Mouse (Mus musculus): ENCODE measurements around the gene Zdhhc18.
A peak's percentile ranks its signal among the peaks of the same experiment; 100 is the strongest.

Gene Zdhhc18

DNA sequence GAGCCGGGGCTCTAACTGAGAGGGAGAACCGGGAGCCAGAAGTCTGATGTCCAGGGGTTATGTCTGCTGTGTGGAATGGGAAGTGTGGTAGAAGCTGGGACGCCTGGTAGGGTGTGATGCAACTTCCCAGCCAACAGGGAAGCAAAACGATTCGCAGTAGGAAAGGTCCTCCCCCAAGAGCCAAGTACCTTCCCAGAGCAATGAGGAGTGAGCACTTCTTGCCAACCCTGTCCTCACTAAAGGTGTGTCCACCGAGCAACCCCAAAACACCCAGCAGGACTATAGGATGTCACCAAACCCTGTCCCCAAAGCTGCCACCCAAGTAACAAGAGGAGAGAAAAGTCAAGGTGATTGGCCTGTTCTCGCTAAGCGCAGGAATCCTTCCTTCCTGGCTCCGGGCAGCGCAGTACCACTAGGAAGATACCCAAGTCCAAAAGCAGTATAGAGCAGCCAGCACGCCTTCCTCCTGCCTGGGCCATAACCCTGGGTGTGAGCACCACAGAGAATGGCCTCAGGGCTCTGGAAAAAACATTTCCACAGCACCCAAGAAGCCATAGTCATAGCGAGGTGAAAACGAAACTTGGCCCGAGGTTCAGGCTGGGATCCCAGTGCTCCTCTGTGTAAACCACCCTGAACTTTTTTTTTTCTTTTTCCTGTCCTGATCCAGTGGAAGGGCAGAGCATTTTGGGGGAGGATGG is 18.7 kb downstream of the Zdhhc18 start:
- no peak for DNase-seq (ENCODE audit: low read depth, low spot score)

DNA sequence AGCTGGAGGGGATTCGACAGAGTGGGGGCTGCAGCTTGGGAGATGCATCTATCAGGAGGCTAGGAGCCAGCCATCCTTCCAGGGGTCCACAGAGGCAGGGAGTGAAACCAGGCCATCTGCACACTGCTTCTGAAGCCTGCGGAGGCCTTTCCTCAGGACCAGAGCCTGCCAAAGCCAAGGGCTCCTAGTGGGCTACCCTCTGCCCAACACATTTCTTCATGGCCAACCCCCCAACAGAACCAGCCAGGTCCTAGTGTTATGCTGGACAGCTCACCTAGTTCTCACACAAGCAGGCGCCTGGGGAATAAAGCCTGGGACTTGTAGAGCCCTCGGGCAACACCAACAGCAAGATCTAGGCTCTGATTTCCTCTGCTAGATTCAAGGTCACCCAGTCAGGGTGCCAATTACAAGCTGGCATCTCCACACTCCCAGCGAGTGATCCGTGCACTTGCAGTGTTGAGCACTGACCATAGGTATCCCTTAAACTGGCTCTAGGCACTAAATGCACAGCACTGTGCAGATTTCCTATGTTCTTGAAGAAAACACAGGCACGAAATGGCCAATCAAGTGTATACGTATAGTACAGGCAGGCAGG is 19.5 kb downstream of the Zdhhc18 start:
- DNase-seq (ENCODE audit: low read depth, low spot score) = no peak

DNA sequence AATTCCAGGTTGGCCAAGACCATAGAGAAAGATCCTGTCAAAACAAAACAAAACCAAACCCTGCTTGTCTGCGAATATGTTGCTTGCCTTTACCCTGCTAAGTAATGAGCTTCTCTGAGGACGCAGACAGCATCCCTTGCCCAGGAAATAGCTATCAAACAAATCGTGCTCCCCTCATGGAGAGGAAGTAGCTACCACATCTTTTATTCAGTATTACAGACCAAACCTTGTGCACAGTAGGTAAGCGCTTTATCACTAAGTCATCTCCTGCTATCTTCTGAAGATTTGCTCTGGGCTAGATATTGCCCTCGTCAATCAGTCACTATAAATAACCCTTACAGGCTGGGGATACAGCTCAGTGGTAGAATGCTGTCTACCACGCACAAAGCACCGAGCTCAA is 20.8 kb downstream of the Zdhhc18 start:
- DNase-seq (ENCODE audit: low read depth, low spot score) = no peak

DNA sequence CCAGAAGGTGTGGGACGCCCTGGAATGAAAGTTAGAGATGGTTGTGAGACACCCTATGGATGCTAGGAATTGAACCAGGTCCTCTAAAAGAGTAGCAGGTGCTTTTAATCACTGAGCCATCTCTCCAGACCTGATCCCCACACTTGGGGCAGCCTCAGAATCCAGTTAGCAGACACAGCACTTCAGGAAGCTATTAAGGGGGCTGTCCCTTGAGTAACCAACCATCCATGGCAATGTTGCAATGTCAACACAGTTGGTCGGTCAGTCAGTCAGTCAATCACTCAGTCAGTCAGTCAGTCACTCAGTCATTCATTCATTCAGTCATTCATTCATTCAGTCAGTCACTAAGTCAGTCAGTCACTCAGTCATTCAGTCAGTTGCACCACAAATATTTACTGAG is 21.4 kb downstream of the Zdhhc18 start:
- DNase-seq (ENCODE audit: low read depth, low spot score) = no peak

DNA sequence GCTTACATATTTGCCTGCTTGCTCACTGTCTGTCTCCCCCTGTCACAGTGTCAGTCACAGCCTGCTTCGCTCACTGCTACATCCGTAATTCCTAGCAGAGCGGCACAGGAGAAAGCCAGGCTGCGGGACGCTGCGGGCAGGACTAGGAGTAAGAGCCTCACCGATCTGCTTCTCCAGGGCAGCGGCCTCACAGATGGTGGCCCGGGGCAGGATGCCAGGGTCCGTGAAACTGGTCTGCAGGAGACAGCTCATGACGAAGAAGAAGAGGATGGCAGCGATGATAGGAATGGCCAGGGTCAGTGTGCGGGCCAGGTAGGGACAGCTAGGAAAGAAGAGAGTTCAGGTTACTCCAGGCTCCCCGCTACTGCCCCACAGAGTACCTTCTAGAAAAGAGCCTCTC is 22.9 kb downstream of the Zdhhc18 start:
- no peak for DNase-seq (ENCODE audit: low read depth, low spot score)

DNA sequence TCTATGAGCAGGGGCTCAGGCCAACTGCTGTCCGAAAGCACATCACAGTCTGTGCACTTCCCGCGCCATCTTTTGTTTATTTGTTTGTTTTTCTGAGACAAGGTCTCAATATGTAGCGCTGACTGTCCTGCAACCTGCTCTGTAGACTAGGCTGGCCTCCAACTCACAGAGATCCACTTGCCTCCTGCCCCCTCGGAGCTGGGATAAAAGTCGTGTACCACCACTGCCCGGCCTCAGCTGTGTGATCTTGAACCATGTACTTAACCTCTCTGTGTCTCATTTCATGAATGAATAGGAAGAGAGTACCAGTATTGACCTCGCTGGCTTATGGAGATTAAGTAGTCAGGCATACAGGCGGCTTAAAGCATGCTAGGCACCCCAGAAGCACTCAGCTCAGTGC is 23.3 kb downstream of the Zdhhc18 start:
- DNase-seq (ENCODE audit: low read depth, low spot score) = no peak

DNA sequence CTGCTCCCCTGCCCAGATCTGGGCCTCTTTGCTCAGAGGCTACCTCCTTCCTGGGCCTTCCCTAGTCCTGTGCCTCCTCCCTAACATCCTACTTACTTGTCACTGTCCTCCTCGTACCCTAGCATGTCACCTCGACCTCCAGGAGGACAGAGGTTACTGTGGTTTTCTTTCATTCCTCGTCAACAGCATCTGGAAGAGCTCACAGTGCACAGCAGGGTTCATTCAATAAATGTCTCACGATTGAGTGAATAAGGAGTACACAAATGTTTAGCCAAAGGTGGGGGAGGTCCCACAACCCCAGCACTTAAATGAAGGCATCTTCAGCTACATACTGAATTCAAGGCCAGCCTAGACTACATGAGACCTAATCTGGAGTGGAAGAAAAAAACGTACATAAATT is 23.7 kb downstream of the Zdhhc18 start:
- peak; percentile 86 for DNase-seq (ENCODE audit: low read depth, low spot score)

DNA sequence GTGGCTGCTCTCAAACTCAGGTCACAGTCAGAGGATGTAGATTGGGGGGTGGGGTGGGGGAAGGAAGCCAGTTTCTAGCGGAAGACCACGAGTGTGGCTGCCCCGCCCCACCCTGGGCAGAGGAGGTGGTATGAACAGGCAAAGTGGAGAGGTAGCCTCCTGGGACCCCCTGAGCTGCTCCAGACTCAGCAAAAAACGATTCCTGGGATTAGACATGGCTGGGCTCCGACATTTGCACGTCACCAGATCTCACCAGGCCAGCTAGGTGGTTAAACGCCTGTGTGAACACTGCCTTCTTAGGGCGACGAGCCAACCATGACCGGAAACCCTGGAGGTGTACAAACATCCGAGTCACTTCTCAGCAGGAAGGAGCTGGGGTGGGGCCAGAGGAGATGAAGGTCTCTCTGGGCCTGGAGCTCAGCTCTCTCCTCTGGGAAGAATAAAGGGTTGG is 24.3 kb downstream of the Zdhhc18 start:
- peak; percentile 85 for DNase-seq (ENCODE audit: low read depth, low spot score)

DNA sequence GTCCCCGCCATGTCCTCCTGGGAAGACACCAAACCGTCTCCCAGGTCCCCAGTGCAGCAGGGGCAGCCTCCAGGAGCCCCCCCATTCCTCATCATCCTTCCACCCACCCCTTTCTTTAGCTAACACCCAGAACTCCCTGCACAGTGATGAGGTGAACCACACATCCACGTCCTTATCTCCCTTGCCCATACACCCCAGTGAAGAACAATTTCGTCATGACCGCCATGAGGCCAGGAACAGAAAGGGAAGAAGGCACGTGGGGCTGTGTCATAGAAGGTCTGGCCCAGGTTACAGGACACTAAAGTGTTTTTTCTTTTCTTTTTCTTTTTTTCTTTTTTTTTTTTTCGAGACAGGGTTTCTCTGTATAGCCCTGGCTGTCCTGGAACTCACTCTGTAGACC is 25.1 kb downstream of the Zdhhc18 start:
- DNase-seq (ENCODE audit: low read depth, low spot score) = no peak

DNA sequence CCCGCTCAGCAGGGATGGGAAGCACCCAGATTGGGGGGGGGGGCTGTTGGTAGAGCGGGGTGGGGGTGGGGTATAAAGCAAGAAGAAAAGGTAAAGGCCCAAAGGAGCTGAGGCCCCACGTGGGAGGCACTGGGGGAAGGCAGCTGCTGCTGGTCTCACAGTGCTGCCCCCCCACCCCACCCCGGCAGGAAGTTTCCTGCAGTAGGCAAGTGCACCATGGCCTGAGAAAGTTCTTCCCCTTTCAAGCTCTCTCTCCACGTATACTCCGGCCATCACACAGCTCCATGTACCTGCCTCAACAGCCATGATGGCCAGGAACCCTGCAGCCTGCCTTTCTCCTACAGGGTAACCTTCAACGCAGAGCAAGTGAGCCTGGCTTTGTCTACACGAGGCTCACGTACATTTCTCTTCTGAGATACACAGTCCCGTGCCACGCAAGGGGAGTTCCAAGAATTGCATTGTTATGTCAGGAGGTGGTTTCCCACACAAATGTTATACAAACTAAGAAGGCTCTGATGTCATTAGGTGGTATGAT is 27.7 kb downstream of the Zdhhc18 start:
- DNase-seq (ENCODE audit: low read depth, low spot score) = peak; percentile 61

DNA sequence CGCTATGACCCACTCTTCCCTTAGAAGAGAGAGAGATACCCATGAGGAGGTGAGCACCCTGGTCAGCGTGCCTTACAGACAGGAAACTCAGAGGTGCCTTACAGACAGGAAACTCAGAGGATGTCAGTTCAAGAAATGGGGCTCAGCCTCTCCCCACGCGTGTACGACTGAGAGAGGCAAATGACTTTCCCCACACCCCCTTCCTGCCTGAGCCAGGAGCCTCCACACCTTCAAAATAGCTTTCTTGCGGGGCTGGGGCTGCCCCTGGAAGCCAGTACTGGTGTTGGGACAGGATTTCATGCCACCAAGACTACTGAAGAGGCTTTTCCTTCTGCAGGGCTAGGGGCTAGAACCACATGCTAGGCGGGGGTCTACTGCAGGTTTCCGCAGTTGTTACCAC is 29.3 kb downstream of the Zdhhc18 start:
- DNase-seq (ENCODE audit: low read depth, low spot score) = no peak

DNA sequence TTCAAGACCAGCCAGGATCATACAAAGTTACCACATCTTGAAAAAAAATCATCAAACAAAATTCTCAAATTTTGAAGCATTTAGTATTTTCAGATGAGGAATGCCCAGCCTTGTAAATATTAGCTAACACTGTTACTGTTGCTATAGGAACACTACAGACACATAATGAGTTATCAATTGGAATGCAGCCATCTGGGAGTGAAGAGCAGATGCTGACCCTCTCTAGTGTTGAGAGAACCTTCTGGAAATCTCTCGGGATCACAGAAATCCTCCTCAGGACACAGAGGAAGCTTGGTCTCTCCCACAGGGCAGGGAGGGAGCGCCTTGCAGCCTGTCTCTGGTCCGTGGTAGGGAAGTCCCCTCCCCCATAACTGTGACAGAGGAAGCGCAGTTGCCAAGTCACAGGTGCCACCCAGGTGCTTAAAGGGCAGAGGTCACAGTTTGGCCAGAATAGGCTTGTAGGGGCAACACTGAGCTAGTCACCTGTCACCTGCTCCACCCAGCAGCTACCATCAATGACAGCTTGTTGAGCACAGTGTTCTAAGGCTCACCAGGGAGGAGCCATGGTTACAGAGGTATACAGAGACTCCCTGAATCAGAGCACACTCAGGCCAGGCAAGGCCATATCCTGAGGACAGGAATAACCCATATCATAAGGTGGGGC is 30.3 kb downstream of the Zdhhc18 start:
- DNase-seq (ENCODE audit: low read depth, low spot score) = no peak

DNA sequence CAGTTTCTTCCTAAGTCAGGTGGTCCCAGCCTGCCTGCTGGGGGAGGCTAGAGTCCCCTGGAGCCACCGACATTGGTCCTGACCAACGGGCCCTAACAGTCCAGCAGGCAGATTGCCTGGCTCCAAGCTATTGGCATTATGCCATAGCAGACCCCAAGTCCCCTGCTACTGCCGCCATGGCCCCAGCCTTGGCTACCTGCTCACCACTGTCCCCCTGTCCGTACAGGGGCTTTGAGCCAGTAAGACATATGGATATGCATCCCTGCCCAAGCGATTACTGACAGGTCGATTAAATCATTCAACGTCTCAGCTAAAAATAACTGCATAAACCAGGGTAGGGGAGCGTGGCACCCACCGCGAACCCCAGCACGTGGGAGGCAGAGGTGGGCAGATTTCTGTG is 32.0 kb downstream of the Zdhhc18 start:
- no peak for DNase-seq (ENCODE audit: low read depth, low spot score)

DNA sequence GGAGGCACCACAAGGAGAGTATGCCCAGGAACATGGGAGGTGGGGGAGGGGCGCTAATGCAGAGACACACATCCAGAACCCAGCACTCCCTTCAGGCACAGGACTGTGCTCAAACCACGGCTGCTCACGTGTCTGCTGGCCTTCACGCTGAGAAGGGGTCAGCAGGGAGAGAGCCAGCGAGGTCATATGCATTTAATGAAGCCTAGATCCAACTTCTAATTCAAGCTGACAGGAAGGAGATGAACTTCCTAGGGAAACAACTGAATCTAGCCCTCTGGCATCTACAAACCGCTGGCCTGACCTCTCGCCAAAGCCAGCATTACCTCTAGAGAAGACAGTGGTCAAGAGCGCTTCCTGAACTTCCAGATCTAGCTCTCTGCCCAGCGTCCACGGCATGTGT is 34.5 kb downstream of the Zdhhc18 start:
- DNase-seq (ENCODE audit: low read depth, low spot score) = no peak

DNA sequence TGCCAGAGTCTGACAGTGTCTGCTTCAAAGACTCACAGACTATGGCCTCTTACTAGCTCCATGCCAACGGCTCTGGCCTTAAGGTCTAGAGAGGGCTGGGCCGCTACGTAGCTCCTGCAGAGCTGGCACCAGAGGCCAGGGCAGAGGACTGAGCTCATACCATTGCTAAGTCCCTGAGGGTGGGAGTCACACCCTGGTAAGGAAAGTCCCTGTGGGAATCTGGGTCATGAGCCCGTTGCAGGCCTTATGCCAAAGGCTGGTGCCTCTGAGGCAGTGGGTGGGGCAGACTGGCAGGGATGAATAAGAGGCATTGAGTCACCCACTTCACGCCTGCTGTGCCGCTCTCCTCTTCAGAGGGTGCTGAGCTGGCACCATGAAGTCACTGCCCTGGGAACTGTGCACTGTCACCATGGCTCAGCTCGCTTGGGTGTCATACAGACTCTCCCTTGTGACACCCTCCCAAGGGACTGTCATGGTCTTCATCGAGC is 35.6 kb downstream of the Zdhhc18 start:
- DNase-seq (ENCODE audit: low read depth, low spot score) = no peak

DNA sequence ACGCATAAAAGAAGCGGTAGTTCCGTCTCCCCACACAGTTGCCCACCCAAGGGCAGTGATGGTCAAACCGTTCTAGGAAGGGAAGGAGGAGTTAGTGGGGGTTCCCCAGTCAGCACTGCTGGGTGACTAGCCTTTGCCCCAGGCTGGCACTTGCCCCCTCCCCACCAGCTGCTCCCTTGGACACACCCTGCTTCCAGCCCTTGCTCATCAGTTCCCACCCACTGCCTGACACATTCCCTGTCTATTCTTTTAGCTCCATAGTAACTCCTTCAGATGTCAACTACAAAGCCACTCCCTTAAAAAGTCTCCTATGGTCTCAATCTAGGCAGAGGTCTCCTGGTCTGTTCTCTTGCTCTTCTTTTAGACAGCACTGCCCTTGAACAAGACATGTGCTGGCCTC is 36.1 kb downstream of the Zdhhc18 start:
- DNase-seq (ENCODE audit: low read depth, low spot score) = peak; percentile 59

DNA sequence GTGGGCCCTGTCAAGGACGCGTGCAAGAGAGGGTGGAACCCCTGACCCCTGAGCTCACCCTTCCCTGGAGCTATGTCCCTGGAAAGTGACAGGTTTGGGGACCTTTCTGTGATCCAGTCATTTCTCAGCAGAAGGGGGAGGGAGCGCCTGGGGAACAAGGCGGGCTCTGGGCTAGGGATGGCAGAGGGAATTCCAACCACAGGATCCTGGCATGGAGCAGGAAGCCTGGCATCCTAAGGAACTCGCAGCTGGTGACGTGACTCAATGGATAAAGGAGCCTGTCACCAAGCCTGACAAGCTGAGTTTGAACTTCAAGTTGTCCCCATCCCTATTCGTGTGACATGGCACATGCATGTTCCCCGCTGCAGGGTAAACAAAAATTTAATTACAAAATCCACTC is 36.9 kb downstream of the Zdhhc18 start:
- no peak for DNase-seq (ENCODE audit: low read depth, low spot score)

DNA sequence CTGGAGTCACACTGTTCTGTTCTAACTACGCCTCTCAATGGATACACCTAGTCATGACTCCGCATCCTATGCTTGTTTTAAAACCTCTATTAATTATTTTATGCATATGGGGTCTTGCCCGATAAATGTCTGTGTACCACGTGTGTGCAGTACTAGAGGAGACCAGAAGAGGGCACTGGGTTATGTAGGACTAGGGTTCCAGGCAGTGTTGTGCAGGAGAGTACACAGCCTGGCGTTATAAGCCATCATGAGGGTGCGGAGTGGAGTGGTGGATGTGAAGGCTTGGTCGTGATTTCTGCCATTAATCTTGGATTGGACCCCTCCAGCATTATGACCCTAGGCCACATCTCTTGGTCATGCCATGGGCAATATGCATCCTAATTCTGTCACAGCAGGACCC is 37.5 kb downstream of the Zdhhc18 start:
- DNase-seq (ENCODE audit: low read depth, low spot score) = peak; percentile 73

DNA sequence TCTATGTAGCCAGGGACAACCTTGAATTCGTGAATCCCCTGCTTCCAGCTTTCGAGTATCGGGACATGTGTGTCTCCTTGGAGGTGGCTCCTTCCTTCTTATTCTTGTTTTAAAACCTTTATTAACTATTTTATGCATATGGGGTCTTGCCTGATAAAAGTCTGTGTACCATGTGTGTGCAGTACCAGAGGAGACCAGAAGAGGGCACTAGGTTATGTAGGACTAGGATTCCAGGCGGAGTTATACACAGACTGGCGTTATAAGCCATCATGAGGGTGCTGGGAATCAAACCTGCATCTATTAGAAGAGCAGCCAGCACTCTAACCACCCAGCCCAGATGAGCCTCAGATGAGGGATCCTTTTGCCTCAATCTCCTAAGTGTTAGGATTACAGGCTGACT is 38.1 kb downstream of the Zdhhc18 start:
- DNase-seq (ENCODE audit: low read depth, low spot score) = peak; percentile 87

DNA sequence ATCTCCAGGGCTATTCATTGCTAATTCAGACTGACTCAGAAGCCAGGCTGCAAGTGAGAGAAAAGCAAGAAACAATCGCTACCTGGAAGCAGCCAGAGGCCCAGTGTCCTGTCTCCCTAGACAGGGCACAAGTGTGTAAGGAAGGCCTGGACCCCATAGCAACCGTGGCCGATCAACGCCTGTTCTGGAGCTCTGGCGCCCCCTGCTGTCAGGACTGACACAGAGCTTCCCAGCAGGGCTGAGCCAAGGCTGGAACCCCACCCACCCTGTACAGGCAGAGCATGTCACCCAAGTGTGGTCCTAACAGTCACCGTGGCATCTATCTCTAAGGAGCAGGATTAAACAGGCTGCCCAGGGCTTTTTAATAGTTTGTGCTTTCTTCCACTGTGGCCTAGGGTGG is 40.2 kb downstream of the Zdhhc18 start:
- peak; percentile 82 for DNase-seq (ENCODE audit: low read depth, low spot score)

DNA sequence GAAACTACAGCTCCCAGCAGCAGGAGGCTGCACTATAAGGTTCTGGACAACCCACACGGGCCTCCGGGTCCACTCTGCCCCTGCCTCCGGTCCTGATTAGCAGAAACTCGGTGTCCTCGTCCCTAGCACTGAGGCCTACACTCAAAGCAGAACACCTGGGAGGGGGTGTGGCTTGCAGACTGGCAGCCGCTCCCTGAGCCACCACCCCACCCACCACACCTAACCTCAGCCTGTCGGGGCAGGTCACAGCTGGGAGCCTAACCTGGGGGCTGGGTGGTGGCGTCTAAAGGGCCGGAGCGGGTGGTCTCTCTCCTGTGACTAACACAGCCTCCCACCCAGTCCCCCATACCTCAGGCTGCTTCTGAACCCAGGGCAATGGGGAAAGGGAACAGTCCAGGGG is 42.7 kb downstream of the Zdhhc18 start:
- no peak for DNase-seq (ENCODE audit: low read depth, low spot score)

DNA sequence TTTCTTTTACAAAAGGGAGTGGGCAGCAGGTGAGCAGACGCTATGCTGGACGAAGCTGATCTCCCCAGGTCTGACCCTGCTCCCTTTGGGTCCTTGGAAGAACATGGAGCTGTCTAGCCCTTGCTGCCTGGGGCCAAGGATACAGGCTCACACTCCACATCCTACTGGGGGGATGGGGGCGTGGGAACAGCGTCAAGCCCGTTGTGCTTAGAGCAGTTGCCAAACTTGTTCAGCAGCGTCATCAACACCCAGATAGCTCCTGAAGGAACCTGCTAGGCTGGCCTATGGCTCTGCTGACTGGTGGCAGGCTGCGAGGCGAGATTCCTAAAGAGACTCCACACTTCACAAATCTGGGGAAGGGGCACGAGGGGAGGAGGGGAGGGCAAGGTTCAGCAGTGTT is 44.6 kb downstream of the Zdhhc18 start:
- DNase-seq (ENCODE audit: low read depth, low spot score) = peak; percentile 63

DNA sequence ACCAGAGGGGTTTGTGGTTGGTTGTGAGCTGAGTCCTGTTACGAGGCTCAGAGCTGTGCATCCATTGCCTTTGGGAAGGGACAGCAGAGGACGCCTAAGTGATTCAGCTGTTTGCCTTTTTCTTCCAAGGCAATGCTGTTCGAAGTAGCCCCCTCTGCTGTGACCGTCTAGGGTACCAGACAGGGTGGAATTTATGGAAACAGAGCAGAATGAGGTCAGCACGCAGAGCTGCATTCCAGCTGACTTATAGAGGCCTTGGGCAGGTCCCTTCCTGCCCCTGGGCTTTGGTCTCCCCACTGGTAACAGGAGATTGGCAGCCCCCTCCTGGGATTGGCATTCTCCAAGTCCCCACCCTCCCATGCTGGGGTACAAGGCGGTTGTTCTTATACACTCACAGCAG is 45.1 kb downstream of the Zdhhc18 start:
- peak; percentile 62 for DNase-seq (ENCODE audit: low read depth, low spot score)

Measured in R1 (cell line).